Mouse (Mus musculus): ENCODE results near the gene Zic1. TPM values are rescaled to one million over a fixed set of nuclear protein-coding genes. Genes with fewer than 3 reads are reported as not detected.

The Zic1 gene
- not detected in 2 replicates for polyA plus RNA-seq (2012)

GRCm38 (mm10) chr9:91365664-91366063 lies at the start of gene Zic1:
Gene Zic1, minus strand, starts transcription at chr9:91365810.
- TF ChIP-seq GATA1 (IDR thresholded peaks at IDR 0.05; ENCODE audit: low read length): no peak

- no peak for TF ChIP-seq GATA1 (IDR thresholded peaks at IDR 0.05; ENCODE audit: low read length)
Observed at GRCm38 (mm10) chr9:91414007-91414661, 48.5 kb upstream of the Zic1 start.

DNA sequence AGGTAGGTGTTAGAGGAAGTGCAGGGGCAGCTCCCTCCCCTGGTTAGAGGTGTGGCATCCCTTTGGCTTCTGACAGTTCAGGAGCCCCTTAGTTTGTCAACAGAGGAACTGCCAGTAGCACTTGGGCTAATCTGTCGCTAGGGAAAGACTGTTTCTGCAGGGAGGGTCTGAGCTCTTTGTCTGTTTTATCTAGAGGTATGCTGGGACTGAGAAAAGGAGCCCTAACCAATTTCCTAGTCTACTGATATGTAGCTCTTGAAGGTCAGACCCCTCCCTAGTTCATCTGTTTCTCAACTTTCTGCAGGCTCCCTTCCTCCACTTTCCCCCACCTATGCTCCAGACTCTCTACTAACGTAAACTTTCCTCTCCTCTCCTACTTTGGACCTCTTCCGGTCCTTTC lies 44.2 kb upstream of the Zic1 start:
- no peak for TF ChIP-seq GATA1 (IDR thresholded peaks at IDR 0.05; ENCODE audit: low read length)

DNA sequence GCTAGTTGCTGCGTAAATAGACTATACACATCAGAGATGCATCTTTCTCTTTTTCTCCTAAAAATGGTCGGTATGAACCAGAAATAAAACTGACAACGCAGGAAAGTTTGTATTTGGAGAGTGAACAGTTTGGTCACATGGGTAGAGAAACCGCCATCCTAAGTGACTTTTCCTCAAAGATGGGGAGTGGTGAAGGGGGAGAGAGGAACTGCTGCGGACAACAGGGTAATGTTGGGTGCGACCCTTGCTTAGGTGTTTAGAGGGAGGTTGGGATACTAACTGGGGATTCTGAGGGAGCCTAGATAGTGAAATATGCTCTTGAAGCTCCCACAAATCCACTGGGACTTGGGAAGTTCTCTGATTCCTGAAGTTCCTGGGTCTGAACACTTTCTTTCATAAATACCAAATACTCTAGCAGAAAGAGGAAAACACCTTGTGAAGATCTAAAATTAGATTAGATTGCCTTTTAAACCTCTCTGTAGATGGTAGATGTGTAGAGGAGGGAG lies 40.7 kb upstream of the Zic1 start:
- TF ChIP-seq GATA1 (IDR thresholded peaks at IDR 0.05; ENCODE audit: low read length): no peak

DNA sequence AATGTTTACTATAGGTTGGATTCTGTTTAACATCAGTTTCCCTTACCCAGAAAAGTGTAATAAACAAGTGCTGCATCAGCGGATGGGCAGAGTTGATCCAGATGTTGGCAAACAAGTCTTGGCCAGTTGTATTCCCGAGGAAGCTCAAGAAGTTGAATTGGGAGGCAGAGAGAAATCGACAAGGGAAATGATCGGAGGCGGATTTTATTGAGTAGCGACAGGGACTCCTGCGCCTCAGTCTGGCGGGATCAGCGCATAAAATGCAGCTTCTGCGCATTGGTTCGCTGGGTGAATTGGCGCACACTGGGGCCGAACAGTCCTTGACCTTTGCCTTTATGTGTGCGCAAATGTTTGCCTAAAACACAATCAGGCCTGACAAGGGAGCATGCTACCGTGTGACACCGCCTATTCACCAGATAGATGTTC lies 40.2 kb upstream of the Zic1 start:
- TF ChIP-seq GATA1 (IDR thresholded peaks at IDR 0.05; ENCODE audit: low read length): no peak

- TF ChIP-seq GATA1 (IDR thresholded peaks at IDR 0.05; ENCODE audit: low read length): no peak
Observed at GRCm38 (mm10) chr9:91404905-91405752, 39.5 kb upstream of the Zic1 start.

- TF ChIP-seq GATA1 (IDR thresholded peaks at IDR 0.05; ENCODE audit: low read length): no peak
Observed at GRCm38 (mm10) chr9:91404229-91404628, 38.6 kb upstream of the Zic1 start.

- TF ChIP-seq GATA1 (IDR thresholded peaks at IDR 0.05; ENCODE audit: low read length): no peak
Observed at GRCm38 (mm10) chr9:91401471-91401870, 35.9 kb upstream of the Zic1 start.

DNA sequence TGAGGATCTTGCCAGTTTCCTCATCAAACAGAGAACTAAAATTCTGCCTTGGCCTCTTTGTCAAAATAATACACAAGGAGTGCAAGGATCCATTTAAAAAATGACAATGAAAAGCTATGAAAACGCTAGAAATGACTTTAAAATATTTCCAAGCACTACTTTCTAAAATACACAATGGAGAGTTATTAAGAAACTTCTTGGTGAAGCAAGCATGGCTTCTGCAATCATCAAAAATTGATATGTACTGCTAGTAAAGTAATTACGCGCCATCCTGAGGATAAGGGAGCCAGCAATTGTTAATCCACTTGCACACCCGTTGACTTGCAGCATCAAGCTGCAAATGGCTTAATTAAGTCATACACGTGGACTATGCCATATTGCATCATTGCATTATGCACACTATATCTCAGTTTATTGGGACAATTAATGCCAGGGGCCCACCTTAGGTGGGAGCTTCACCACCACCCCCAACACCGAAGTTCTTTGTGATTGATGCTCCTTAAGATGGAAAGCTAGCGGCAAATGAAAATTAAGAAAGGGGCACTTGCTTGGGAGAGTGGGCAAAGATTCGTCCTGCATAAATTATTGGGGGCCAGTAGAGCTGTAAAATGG lies 35.0 kb upstream of the Zic1 start:
- TF ChIP-seq GATA1 (IDR thresholded peaks at IDR 0.05; ENCODE audit: low read length): no peak

DNA sequence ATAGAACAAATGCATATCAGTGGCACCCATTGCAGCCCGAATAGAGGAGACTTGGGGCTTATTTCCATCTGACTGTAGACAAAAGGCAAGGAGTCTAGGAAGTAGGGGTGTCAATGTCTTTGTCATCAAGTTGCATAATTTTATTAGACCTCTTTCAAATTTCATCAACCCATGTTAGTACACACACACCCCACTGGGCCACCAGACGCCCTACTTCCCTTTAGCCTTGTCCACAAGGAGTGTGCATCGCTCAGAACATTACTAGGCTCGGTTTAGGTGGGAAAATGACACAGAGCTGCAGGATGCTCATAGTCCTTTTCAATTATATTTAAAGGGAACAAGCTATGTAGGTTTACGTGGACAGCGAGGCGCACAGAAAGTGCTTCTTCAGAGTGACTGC lies 34.4 kb upstream of the Zic1 start:
- no peak for TF ChIP-seq GATA1 (IDR thresholded peaks at IDR 0.05; ENCODE audit: low read length)

GRCm38 (mm10) chr9:91395066-91395772 lies 29.6 kb upstream of the Zic1 start:
- TF ChIP-seq GATA1 (IDR thresholded peaks at IDR 0.05; ENCODE audit: low read length): no peak

GRCm38 (mm10) chr9:91394211-91394646 lies 28.6 kb upstream of the Zic1 start:
- no peak for TF ChIP-seq GATA1 (IDR thresholded peaks at IDR 0.05; ENCODE audit: low read length)

DNA sequence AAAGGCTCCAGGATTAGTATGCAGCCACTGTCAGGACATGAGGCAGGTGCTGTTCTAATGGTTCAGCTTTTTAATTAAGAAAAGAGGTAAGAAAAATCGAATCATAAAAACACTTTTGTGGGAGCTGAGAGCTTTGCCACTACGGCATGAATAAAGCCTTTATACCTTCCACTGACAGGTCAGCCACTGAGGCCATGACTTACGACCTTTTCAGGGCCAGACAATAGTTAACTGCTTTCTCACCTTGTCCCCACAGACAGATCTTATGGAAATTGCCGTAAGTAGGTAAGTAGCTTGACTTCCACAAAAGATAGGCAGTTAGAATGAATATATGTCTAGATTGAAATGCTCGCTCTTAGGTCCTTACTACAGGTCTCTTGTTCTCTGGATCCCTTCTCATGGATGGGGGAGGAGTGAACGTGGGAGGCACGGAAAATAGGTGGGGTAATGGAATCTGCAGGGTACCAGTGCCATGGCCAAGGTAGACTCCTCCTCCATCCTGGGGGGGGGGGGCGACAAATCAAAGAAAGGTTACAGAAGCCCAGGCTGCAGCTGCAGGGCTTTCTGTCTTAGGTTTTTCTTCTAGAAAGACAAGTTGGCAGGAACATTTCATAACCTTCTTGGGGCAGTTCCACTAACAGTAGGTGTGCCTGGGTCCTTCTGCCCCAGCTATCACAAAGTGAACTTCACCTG lies 27.9 kb upstream of the Zic1 start:
- TF ChIP-seq GATA1 (IDR thresholded peaks at IDR 0.05; ENCODE audit: low read length): no peak

GRCm38 (mm10) chr9:91388173-91388572 lies 22.6 kb upstream of the Zic1 start:
- no peak for TF ChIP-seq GATA1 (IDR thresholded peaks at IDR 0.05; ENCODE audit: low read length)

GRCm38 (mm10) chr9:91387740-91388080 lies 22.1 kb upstream of the Zic1 start:
- no peak for TF ChIP-seq GATA1 (IDR thresholded peaks at IDR 0.05; ENCODE audit: low read length)
